Mouse (Mus musculus) ovary, adult 2 months (tissue): ENCODE measurements around the gene Qrfp. TPM values are rescaled to one million over a fixed set of nuclear protein-coding genes. Genes with fewer than 3 reads are reported as not detected.

Experiments
- polyA plus RNA-seq: library from polyadenylated mRNA; depleted of rRNA; stranded (reverse); fragments of >200 nt; gene quantifications from 2 replicates; pipeline ENCODE4 v1.2.3, GENCODE M21; 2012; rRNA removed

Gene Qrfp
- polyA plus RNA-seq, result not detected in 2 replicates

GRCm38 (mm10) chr2:31810444-31810843 lies at the start of gene Qrfp:
TSS of gene Qrfp (minus strand) at chr2:31810580.

GRCm38 (mm10) chr2:31845896-31846691 lies 35.7 kb upstream of the Qrfp start, which contains the start of gene Fibcd1:
TSS of gene Fibcd1 (minus strand) at chr2:31846005.

Other genes starting within 250 kb of the Qrfp start
- 59.8 and 64.0 TPM in 2 replicates for gene Fubp3, start 237.9 kb downstream of the Qrfp start, polyA plus RNA-seq
- not detected in 2 replicates for gene Prdm12, start 170.5 kb downstream of the Qrfp start, polyA plus RNA-seq
- gene Exosc2, start 139.9 kb downstream of the Qrfp start, polyA plus RNA-seq, result 9.2 and 15.8 TPM in 2 replicates
- 87.9 and 93.1 TPM in 2 replicates for gene Abl1, start 122.2 kb downstream of the Qrfp start, polyA plus RNA-seq
- 0.05 and 0.08 TPM in 2 replicates for gene Fibcd1, start 35.4 kb upstream of the Qrfp start, polyA plus RNA-seq
- 57.0 and 63.8 TPM in 2 replicates for gene Lamc3, start 76.7 kb upstream of the Qrfp start, polyA plus RNA-seq
- 41.5 and 74.9 TPM in 2 replicates for gene Aif1l, start 139.6 kb upstream of the Qrfp start, polyA plus RNA-seq
- 40.4 and 46.9 TPM in 2 replicates for gene Nup214, start 163.9 kb upstream of the Qrfp start, polyA plus RNA-seq